Mouse (Mus musculus) thymus, adult 2 months (tissue): ENCODE measurements at regions not wholly inside any gene's neighbourhood (a gene's known extent, or its start where the extent isn't known, plus 50 kb on each side); places are given as distances from the start of the nearest gene placed in this dataset.

ENCODE experiments used
- DNase-seq: peaks from one replicate; pipeline ENCODE4 v3.0.0; 2021
- H3K27ac ChIP-seq: fragments of 200-500 bp; 2 replicates; pipeline ENCODE4 v1.5.1; 2012; ENCODE audit warnings: low read length, control low read depth; ENCODE audit not compliant: control insufficient read depth, insufficient read depth
- H3K27me3 ChIP-seq: fragments of 200-500 bp; 2 replicates; pipeline ENCODE4 v1.6.1; 2012; ENCODE audit warnings: mild to moderate bottlenecking, low read length, moderate library complexity, mixed read lengths; ENCODE audit not compliant: control insufficient read depth, insufficient read depth
- H3K36me3 ChIP-seq: fragments of 200-500 bp; 2 replicates; pipeline ENCODE4 v1.6.1; 2012; ENCODE audit warnings: mild to moderate bottlenecking, low read length, moderate library complexity; ENCODE audit not compliant: control insufficient read depth, insufficient read depth
- H3K4me1 ChIP-seq: fragments of 200-500 bp; replicated peaks from 2 replicates; pipeline ENCODE4 v1.6.1; 2012; ENCODE audit warnings: low read length; ENCODE audit not compliant: control insufficient read depth, insufficient read depth
- H3K4me3 ChIP-seq: fragments of 200-500 bp; 2 replicates; pipeline ENCODE4 v1.5.1; 2012; ENCODE audit warnings: mild to moderate bottlenecking, low read length, control low read depth, moderate library complexity; ENCODE audit not compliant: control insufficient read depth, insufficient read depth
- CTCF ChIP-seq: fragments of 200-500 bp; IDR thresholded peaks from 2 replicates; pipeline ENCODE4 v1.5.1; 2012; ENCODE audit warnings: mild to moderate bottlenecking, control low read depth, low read length, moderate library complexity, borderline replicate concordance; ENCODE audit not compliant: control insufficient read depth, poor library complexity, insufficient read depth; ENCODE audit errors: extremely low read depth
- POLR2A ChIP-seq: fragments of 200-500 bp; IDR thresholded peaks from 2 replicates; pipeline ENCODE4 v1.6.1; 2012; ENCODE audit warnings: mild to moderate bottlenecking, low read length, control low read depth, moderate library complexity; ENCODE audit not compliant: control insufficient read depth, poor library complexity, insufficient read depth; ENCODE audit errors: extremely low read depth
- WGBS: fragments of 180-500 bp; shearing (Covaris S2); methylation state at CpG from one replicate; pipeline ENCODE4 v1.1.7; 2018; 5-methylcytosine and 5-hydroxymethylcytosine counted together

DNA sequence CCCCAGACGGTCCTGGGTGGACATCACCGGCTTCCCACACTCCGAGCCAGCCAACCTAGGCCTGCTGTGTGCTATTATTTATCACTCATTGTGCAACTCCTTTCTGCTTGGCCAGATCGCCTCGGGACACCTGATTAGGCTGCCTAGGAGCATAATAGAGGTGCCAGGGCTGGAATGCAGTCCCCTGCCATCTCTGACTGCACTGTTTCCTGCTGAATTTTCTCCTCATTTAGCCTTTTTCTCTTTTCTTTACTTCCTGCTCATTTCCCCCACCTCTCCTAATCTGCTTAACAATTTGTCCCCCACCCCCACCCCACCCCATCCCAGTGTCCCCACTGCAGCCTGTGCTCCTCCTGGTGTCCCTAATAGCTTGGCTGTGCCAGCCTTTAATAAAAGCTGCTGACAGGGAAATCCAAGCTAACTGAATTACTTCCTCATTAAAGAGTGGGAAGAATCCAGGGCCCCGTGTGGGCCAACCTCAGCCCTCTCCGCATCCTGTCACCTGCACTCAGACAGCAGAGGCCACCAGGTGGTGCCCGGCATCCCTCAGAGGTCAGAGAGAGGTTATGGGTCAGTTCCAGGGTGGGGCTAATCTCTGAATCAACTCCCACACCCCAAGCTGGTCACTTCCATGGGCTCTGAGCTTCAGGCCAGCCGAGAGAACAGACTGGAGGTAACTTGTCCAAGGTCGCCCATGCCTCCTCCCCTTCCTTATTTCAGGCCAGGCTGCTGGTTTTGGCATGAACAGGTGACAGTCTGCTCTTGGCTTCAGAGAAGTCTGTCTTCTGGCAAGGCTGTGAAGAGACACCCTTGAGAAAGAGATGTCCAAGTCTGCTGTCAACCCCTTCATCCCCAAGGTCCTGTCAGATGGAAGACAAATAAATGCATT, 269.3 kb upstream of the Sdk2 start:
- H3K27ac ChIP-seq, result no peak overlapping the region
- no peaks in the 10 kb centered on the region for H3K27me3 ChIP-seq
- 65% methylated on average over 10 of the region's 10 CpGs for WGBS
- no peak overlapping the region for H3K4me3 ChIP-seq
- no peaks in the 10 kb centered on the region for H3K36me3 ChIP-seq
- no peaks in the 10 kb centered on the region for H3K4me1 ChIP-seq
- no peak for DNase-seq
- no peak for TF ChIP-seq CTCF
- no peak for TF ChIP-seq POLR2A

DNA sequence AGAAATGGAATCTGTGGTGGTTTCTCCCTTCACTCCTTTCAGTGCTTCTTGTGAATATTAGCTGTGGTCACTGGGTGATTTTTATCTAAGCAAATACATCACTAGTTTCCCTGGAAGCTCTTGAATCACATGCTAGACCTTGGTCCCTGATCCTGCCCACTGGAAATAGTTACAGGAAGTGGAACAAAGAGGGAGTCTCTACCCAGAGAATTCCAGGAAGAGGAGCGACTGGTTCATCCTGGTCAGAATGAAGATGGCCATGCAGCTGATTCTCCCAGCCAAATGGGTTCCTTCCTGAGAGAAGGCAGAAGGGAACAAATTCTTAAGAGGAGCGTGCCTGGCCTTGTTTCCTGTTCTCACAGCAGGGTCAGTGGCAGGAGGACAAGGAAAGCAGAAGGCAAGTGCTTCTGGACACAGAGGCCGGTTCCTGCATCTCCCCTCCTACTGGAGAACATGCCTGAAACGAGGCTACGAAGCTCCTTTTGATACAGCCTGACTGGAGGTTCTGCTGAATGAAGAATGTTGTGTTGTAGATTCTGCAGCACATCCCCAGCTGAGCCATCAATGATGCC, 264.8 kb upstream of the Sdk2 start:
- no peak for TF ChIP-seq CTCF
- TF ChIP-seq POLR2A, result no peak
- no peaks in the 10 kb centered on the region for H3K27me3 ChIP-seq
- DNase-seq, result no peak
- H3K4me1 ChIP-seq, result no peaks in the 10 kb centered on the region
- WGBS, result 87% methylated on average over 5 of the region's 5 CpGs
- no peaks in the 10 kb centered on the region for H3K36me3 ChIP-seq
- no peak overlapping the region for H3K27ac ChIP-seq
- H3K4me3 ChIP-seq, result no peak overlapping the region

DNA sequence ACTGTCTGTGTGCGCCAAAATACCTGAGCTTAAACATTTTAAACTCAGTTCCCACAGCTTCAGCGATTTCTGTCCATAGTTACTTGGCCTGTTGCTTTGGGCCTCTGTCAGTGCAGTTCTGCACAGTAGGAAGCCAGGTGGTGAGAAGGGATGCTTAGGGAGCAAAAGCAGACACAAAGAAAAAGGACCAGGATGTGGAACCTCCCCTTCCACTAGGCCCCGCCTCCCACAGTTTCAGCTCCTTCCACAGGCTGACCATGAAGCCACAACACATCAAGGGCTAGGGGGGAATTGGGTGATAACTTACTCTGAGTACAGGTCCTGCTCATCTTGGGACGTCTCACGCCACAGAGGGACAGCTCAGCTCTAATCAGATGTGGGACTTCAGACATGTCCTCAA, 263.5 kb upstream of the Sdk2 start:
- H3K27me3 ChIP-seq, result no peaks in the 10 kb centered on the region
- H3K27ac ChIP-seq, result no peak overlapping the region
- no peaks in the 10 kb centered on the region for H3K4me1 ChIP-seq
- no peak overlapping the region for H3K4me3 ChIP-seq
- H3K36me3 ChIP-seq, result no peaks in the 10 kb centered on the region
- no peak for DNase-seq
- 95% methylated on average over 5 of the region's 5 CpGs for WGBS
- no peak for TF ChIP-seq POLR2A
- no peak for TF ChIP-seq CTCF

DNA sequence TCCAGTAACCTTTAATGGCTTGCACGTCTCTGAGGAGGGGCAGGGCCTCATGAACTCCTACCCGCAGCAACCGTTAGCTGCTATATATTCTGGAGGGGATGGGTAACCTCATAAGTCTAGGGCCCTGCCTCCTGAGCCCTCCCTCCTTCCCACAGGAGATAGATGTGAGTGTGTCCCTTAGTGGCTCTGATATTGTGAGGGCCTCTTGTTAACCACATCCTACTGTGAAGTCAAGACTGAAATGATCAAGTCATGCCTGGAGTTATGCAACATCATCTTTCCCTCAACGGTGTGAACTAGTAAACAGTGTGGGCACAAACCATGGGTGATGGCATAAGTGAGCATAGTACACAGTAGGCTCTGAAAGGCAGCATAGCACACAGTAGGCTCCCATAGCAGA, 255.8 kb upstream of the Sdk2 start:
- Histone ChIP-seq H3K4me1 (peaks cover 24% of the 10 kb centered on the region), H3K27me3 (no peaks in the 10 kb centered on the region), H3K4me3 (no peak overlapping the region), H3K36me3 (no peaks in the 10 kb centered on the region), H3K27ac (no peak overlapping the region)
- 7% methylated on average over 4 of the region's 4 CpGs for WGBS
- no peak for TF ChIP-seq CTCF
- DNase-seq, result no peak

GRCm38 (mm10) chr11:114321974-114322373, 255.1 kb upstream of the Sdk2 start:
- H3K27me3 ChIP-seq, result no peaks in the 10 kb centered on the region
- no peak for DNase-seq
- WGBS, result 42% methylated on average over 12 of the region's 12 CpGs
- peak overlapping the region; percentile 36; the same call in 1 of the 2 replicates for H3K27ac ChIP-seq
- TF ChIP-seq POLR2A, result no peak
- no peak overlapping the region for H3K4me3 ChIP-seq
- H3K4me1 ChIP-seq, result peaks cover 24% of the 10 kb centered on the region
- H3K36me3 ChIP-seq, result no peaks in the 10 kb centered on the region

GRCm38 (mm10) chr11:114321527-114321926, 254.7 kb upstream of the Sdk2 start:
- Histone ChIP-seq H3K4me3 (no peak overlapping the region), H3K27me3 (no peaks in the 10 kb centered on the region), H3K4me1 (peaks cover 24% of the 10 kb centered on the region), H3K27ac (peak overlapping the region; percentile 72), H3K36me3 (no peaks in the 10 kb centered on the region)
- 4% methylated on average over 8 of the region's 8 CpGs for WGBS
- DNase-seq, result peak; percentile 50
- TF ChIP-seq CTCF (no peak), POLR2A (no peak)

- DNase-seq, result no peak
- no peaks in the 10 kb centered on the region for H3K36me3 ChIP-seq
- no peaks in the 10 kb centered on the region for H3K27me3 ChIP-seq
- 86% methylated on average over 8 of the region's 8 CpGs for WGBS
- no peak overlapping the region for H3K27ac ChIP-seq
- no peak for TF ChIP-seq CTCF
- TF ChIP-seq POLR2A, result no peak
- no peak overlapping the region for H3K4me3 ChIP-seq
- H3K4me1 ChIP-seq, result peaks cover 3% of the 10 kb centered on the region; the same call in 1 of the 2 replicates
These were observed 248.4 kb upstream of the Sdk2 start for GRCm38 (mm10) chr11:114315274-114315673.
